Mouse (Mus musculus): ENCODE data around the gene 2310034G01Rik. TPM values are rescaled to one million over a fixed set of nuclear protein-coding genes. Genes with fewer than 3 reads are reported as not detected.

The 2310034G01Rik gene
- polyA plus RNA-seq, 1 experiment from 2014 or later, result 1.5 TPM

- WGBS, result under 1% methylated on average over 79 of the region's 81 CpGs
- Histone ChIP-seq H3K9ac (ENCODE audit: low read depth, low read length) (peak within 1 kb of the TSS; percentile 63), H3K9me3 (ENCODE audit: control insufficient read depth, low read length) (no peaks in the 10 kb centered on the region), H3K4me2 (peak within 1 kb of the TSS; percentile 100), H3K27ac (ENCODE audit: low read depth, low read length) (peak within 1 kb of the TSS; percentile 49), H3K4me3 (ENCODE audit: low read depth, low read length) (peak within 1 kb of the TSS; percentile 72), H3K4me1 (replicated peaks; ENCODE audit: control insufficient read depth, insufficient read depth, low read length) (peaks cover 26% of the 10 kb centered on the region), H3K27me3 (replicated peaks; ENCODE audit: control insufficient read depth, insufficient read depth, low read length) (peaks cover 47% of the 10 kb centered on the region), H3K36me3 (ENCODE audit: control insufficient read depth, insufficient read depth, low read length) (peaks cover 4% of the 10 kb centered on the region; the same call in 1 of the 2 replicates)
- ATAC-seq (replicated peaks; ENCODE audit: low FRiP score) (peak; percentile 89), DNase-seq (ENCODE audit: low spot score) (peak; percentile 91)
These were observed 21.7 kb downstream of the 2310034G01Rik start, which contains the start of gene Fbxl15 for GRCm38 (mm10) chr19:46328081-46329030. Gene Fbxl15 (plus strand): TSS chr19:46328184.

DNA sequence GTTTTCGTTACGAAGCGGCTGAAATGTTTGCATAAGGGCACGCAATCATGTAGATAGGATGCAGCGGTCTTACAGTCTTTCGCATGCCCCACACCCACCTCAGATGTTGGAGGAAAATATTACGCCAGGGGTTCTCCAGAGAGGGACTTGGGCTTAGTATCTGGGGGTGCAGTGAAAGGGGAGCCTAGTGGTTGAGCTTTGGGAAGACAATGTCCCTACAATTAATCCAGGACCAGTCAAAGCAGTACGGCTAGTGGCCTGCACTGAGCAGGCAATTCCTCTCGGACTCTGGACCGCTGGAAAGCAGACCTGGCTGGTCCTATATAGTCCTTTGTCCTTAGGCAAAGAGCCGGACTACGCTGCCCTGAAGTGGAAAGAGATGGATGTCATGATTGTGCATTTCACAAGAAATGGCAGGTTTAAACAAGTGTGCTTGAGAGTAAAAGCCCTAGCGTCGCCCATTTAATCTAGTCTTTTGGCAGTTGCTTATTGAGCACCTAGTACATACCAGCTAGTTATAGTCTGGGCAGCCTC, 22.5 kb downstream of the 2310034G01Rik start:
- H3K36me3 ChIP-seq (ENCODE audit: control insufficient read depth, insufficient read depth, low read length), result peaks cover 4% of the 10 kb centered on the region; the same call in 1 of the 2 replicates
- peak overlapping the region; percentile 63; the same call in 1 of the 2 replicates for H3K9ac ChIP-seq (ENCODE audit: low read depth, low read length)
- H3K4me2 ChIP-seq, result peak overlapping the region; percentile 100
- H3K4me3 ChIP-seq (ENCODE audit: low read depth, low read length), result peak overlapping the region; percentile 72
- DNase-seq (ENCODE audit: low spot score), result no peak
- 0 out of 2 replicates have a peak overlapping the region, but pooled peaks have one; percentile 49 for H3K27ac ChIP-seq (ENCODE audit: low read depth, low read length)
- no peaks in the 10 kb centered on the region for H3K9me3 ChIP-seq (ENCODE audit: control insufficient read depth, low read length)
- WGBS, result 25% methylated on average over 14 of the region's 14 CpGs
- H3K27me3 ChIP-seq (replicated peaks; ENCODE audit: control insufficient read depth, insufficient read depth, low read length), result peaks cover 54% of the 10 kb centered on the region
- peaks cover 26% of the 10 kb centered on the region for H3K4me1 ChIP-seq (replicated peaks; ENCODE audit: control insufficient read depth, insufficient read depth, low read length)
- no peak for ATAC-seq (replicated peaks; ENCODE audit: low FRiP score)

DNA sequence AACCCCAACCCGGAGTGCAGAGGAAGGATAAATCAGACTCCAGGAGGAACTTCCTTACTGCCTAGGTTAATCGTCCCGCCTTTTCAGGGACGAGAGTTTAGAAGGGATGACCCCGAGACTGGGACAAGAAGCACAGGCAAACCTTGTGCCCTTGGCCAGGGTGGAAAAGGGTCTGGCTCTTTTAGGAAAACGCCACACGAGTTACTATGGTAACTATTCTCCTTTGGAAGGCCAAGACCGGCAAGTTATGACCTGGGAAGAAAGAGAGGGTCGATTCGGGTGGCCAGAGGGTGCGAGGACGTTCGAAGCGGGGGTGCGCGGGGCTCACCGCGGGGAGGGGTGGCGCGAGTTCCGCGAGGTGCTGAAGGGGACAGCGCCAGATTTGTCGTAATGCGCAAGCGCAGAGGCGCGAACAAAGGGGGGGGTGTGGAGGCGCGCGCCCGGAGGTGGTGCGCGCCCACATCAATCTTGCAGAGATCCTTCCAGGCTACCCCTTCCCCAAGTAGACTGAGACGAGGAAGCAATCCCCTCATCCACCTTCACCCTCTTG, 23.3 kb downstream of the 2310034G01Rik start, which contains the start of gene Psd:
Psd (minus strand) TSS at position 401 of the 550 bp plus-strand sequence.
- DNase-seq (ENCODE audit: low spot score) (no peak), ATAC-seq (replicated peaks; ENCODE audit: low FRiP score) (no peak)
- WGBS, result 1% methylated on average over 35 of the region's 35 CpGs

GRCm38 (mm10) chr19:46326019-46326755, 23.9 kb downstream of the 2310034G01Rik start:
- Histone ChIP-seq H3K36me3 (ENCODE audit: control insufficient read depth, insufficient read depth, low read length) (peaks cover 4% of the 10 kb centered on the region; the same call in 1 of the 2 replicates), H3K9me3 (ENCODE audit: control insufficient read depth, low read length) (no peaks in the 10 kb centered on the region), H3K4me3 (ENCODE audit: low read depth, low read length) (no peak overlapping the region; the same call in 1 of the 2 replicates), H3K27me3 (replicated peaks; ENCODE audit: control insufficient read depth, insufficient read depth, low read length) (peaks cover 69% of the 10 kb centered on the region), H3K4me2 (peak overlapping the region; percentile 100), H3K27ac (ENCODE audit: low read depth, low read length) (no peak overlapping the region), H3K9ac (ENCODE audit: low read depth, low read length) (no peak overlapping the region), H3K4me1 (replicated peaks; ENCODE audit: control insufficient read depth, insufficient read depth, low read length) (peaks cover 26% of the 10 kb centered on the region)
- no peak for ATAC-seq (replicated peaks; ENCODE audit: low FRiP score)
- no peak for DNase-seq (ENCODE audit: low spot score)
- 10% methylated on average over 29 of the region's 29 CpGs for WGBS

More for the DNA sequence above, 23.3 kb downstream of the 2310034G01Rik start, which contains the start of gene Psd:
- Histone ChIP-seq H3K4me1 (replicated peaks; ENCODE audit: control insufficient read depth, insufficient read depth, low read length) (peaks cover 26% of the 10 kb centered on the region), H3K36me3 (ENCODE audit: control insufficient read depth, insufficient read depth, low read length) (peaks cover 4% of the 10 kb centered on the region; the same call in 1 of the 2 replicates), H3K9ac (ENCODE audit: low read depth, low read length) (peak within 1 kb of the TSS; percentile 63; the same call in 1 of the 2 replicates), H3K27ac (ENCODE audit: low read depth, low read length) (peak within 1 kb of the TSS; percentile 49; the same call in 1 of the 2 replicates), H3K4me2 (peak within 1 kb of the TSS; percentile 100), H3K27me3 (replicated peaks; ENCODE audit: control insufficient read depth, insufficient read depth, low read length) (peaks cover 62% of the 10 kb centered on the region), H3K9me3 (ENCODE audit: control insufficient read depth, low read length) (no peaks in the 10 kb centered on the region), H3K4me3 (ENCODE audit: low read depth, low read length) (peak within 1 kb of the TSS; percentile 72)

- ATAC-seq (replicated peaks; ENCODE audit: low FRiP score) (no peak), DNase-seq (ENCODE audit: low spot score) (no peak)
- Histone ChIP-seq H3K9me3 (ENCODE audit: control insufficient read depth, low read length) (no peaks in the 10 kb centered on the region), H3K4me3 (ENCODE audit: low read depth, low read length) (no peak overlapping the region), H3K4me2 (no peak overlapping the region), H3K36me3 (ENCODE audit: control insufficient read depth, insufficient read depth, low read length) (no peaks in the 10 kb centered on the region), H3K27me3 (replicated peaks; ENCODE audit: control insufficient read depth, insufficient read depth, low read length) (peaks cover 81% of the 10 kb centered on the region), H3K9ac (ENCODE audit: low read depth, low read length) (no peak overlapping the region), H3K27ac (ENCODE audit: low read depth, low read length) (no peak overlapping the region), H3K4me1 (replicated peaks; ENCODE audit: control insufficient read depth, insufficient read depth, low read length) (peaks cover 26% of the 10 kb centered on the region)
- WGBS, result 61% methylated on average over 5 of the region's 5 CpGs
These were observed 25.2 kb downstream of the 2310034G01Rik start for GRCm38 (mm10) chr19:46324918-46325317.

GRCm38 (mm10) chr19:46324366-46324765, 25.7 kb downstream of the 2310034G01Rik start:
- Histone ChIP-seq H3K36me3 (ENCODE audit: control insufficient read depth, insufficient read depth, low read length) (no peaks in the 10 kb centered on the region), H3K4me3 (ENCODE audit: low read depth, low read length) (no peak overlapping the region), H3K27me3 (replicated peaks; ENCODE audit: control insufficient read depth, insufficient read depth, low read length) (peaks cover 86% of the 10 kb centered on the region), H3K4me2 (no peak overlapping the region), H3K27ac (ENCODE audit: low read depth, low read length) (no peak overlapping the region), H3K4me1 (replicated peaks; ENCODE audit: control insufficient read depth, insufficient read depth, low read length) (peaks cover 24% of the 10 kb centered on the region), H3K9me3 (ENCODE audit: control insufficient read depth, low read length) (no peaks in the 10 kb centered on the region), H3K9ac (ENCODE audit: low read depth, low read length) (no peak overlapping the region)
- no peak for ATAC-seq (replicated peaks; ENCODE audit: low FRiP score)
- no peak for DNase-seq (ENCODE audit: low spot score)
- WGBS, result 61% methylated on average over 11 of the region's 11 CpGs

DNA sequence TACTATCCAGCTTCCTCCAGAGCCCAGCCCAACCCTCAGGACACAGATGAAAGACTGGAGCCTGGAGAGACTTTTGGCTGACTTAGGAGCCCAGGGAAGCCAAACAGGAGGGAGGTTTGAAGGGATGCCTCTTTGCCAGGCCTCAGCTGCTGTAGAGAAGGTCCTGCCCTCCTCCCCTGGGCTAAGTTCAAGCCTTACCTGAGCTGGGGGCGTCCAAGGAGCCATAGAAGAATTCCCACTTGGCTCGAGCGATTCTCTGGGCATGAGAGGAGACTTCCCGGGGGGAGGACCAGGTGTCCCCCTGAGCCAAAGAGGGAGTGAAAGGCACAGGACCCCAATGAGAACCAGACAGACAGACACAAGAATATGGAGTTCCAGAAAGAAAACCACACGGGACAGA, 26.4 kb downstream of the 2310034G01Rik start:
- no peaks in the 10 kb centered on the region for H3K36me3 ChIP-seq (ENCODE audit: control insufficient read depth, insufficient read depth, low read length)
- no peaks in the 10 kb centered on the region for H3K9me3 ChIP-seq (ENCODE audit: control insufficient read depth, low read length)
- H3K4me3 ChIP-seq (ENCODE audit: low read depth, low read length), result no peak overlapping the region
- H3K4me2 ChIP-seq, result no peak overlapping the region
- H3K27me3 ChIP-seq (replicated peaks; ENCODE audit: control insufficient read depth, insufficient read depth, low read length), result peaks cover 89% of the 10 kb centered on the region
- no peak overlapping the region for H3K27ac ChIP-seq (ENCODE audit: low read depth, low read length)
- ATAC-seq (replicated peaks; ENCODE audit: low FRiP score), result no peak
- H3K9ac ChIP-seq (ENCODE audit: low read depth, low read length), result no peak overlapping the region
- WGBS, result 69% methylated on average over 5 of the region's 5 CpGs
- no peak for DNase-seq (ENCODE audit: low spot score)
- H3K4me1 ChIP-seq (replicated peaks; ENCODE audit: control insufficient read depth, insufficient read depth, low read length), result peaks cover 20% of the 10 kb centered on the region

Data from liver, embryonic 11.5 days (tissue).